Mouse (Mus musculus): Measurements from ENCODE around the gene Wnt6.

The Wnt6 gene

GRCm38 (mm10) chr1:74778934-74779486, 7.3 kb downstream of the Wnt6 start:
- DNase-seq = no peak

GRCm38 (mm10) chr1:74782045-74782444, 10.4 kb downstream of the Wnt6 start:
- DNase-seq = no peak

- no peak for DNase-seq
Observed at GRCm38 (mm10) chr1:74783554-74783953, 11.9 kb downstream of the Wnt6 start.

GRCm38 (mm10) chr1:74784041-74784759, 12.5 kb downstream of the Wnt6 start:
- peak; percentile 71 for DNase-seq

- peak; percentile 90 for DNase-seq
Observed at GRCm38 (mm10) chr1:74787846-74788245, 16.2 kb downstream of the Wnt6 start.

- DNase-seq = no peak
Observed at GRCm38 (mm10) chr1:74788603-74789176, 17.0 kb downstream of the Wnt6 start.

- DNase-seq = no peak
Observed at GRCm38 (mm10) chr1:74790095-74790494, 18.4 kb downstream of the Wnt6 start.

GRCm38 (mm10) chr1:74791249-74791648, 19.6 kb downstream of the Wnt6 start, which contains the start of gene Wnt10a:
Wnt10a (plus strand) TSS chr1:74791516.
- DNase-seq = no peak

GRCm38 (mm10) chr1:74792831-74793660, 21.4 kb downstream of the Wnt6 start:
- DNase-seq = no peak

- no peak for DNase-seq
Observed at GRCm38 (mm10) chr1:74794487-74795144, 22.9 kb downstream of the Wnt6 start.

GRCm38 (mm10) chr1:74795145-74795529, 23.4 kb downstream of the Wnt6 start:
- no peak for DNase-seq

GRCm38 (mm10) chr1:74797459-74797858, 25.8 kb downstream of the Wnt6 start:
- DNase-seq = no peak

GRCm38 (mm10) chr1:74800424-74800888, 28.8 kb downstream of the Wnt6 start:
- DNase-seq = no peak

GRCm38 (mm10) chr1:74801631-74802140, 30.0 kb downstream of the Wnt6 start:
- DNase-seq = no peak

GRCm38 (mm10) chr1:74802795-74803656, 31.3 kb downstream of the Wnt6 start:
- peak; percentile 77 for DNase-seq

GRCm38 (mm10) chr1:74804211-74804870, 32.6 kb downstream of the Wnt6 start:
- no peak for DNase-seq

- no peak for DNase-seq
Observed at GRCm38 (mm10) chr1:74805340-74805835, 33.7 kb downstream of the Wnt6 start.

- DNase-seq = no peak
Observed at GRCm38 (mm10) chr1:74805843-74806242, 34.2 kb downstream of the Wnt6 start.

- DNase-seq = no peak
Observed at GRCm38 (mm10) chr1:74806360-74807311, 34.9 kb downstream of the Wnt6 start.

Data from lung, postnatal 36 days (tissue).